Mouse (Mus musculus): Measurements from ENCODE around the gene Enkd1.

DNA sequence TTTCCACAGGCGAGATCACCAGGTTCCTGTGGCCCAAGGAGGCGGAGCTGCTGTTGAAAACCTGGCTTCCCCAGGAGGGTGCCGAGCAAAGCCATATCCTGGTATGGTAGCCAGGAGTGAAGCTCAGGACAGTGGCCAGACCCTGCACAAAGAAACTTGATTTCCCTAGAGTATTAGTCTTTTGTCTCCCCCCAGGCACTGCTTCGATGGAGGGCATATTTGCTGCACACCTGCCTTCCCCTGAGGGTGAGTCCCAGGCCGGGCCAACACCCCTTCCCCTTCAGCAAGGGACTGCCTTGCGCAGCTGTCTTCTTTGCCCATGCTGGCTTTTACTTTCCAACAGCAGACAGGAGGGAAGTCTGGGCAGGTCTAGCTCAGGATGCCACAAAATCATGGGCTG, 21.5 kb downstream of the Enkd1 start:
- TF ChIP-seq CTCF (IDR thresholded peaks at IDR 0.05; ENCODE audit: extremely low read depth, insufficient read length, insufficient replicate concordance, low read depth, low read length) (no peak), POLR2A (IDR thresholded peaks at IDR 0.05; ENCODE audit: low read depth, low read length) (no peak)

Measured in small intestine, adult 2 months (tissue).